Comparison of ENCODE assay signal across 8 mouse cellular contexts in the genomic region with DNA sequence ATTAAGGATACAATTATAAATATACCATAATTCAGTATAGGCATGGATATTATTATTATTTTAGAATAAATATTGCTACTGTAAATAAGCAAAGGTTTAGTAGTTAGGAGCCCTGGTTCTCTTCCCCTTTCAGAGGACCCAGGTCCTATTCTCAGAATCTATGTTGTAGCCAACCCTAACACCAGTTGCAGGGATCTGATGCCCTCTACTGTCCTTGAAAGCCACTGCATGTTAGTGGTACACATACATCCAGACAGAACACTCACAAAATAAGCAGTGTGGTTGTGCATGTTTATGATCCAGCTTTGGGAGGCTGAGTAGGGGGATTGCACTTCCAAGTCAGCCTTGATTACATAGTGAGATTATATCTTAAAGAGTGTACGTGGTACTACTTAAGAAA. TPM values are rescaled to one million over a fixed set of nuclear protein-coding genes. Genes with fewer than 3 reads are reported as not detected.
DNase-seq lines count a peak whose midpoint lies in the region; ATAC-seq and TF ChIP-seq lines count a peak whose summit lies in the region.

No protein-coding gene starts in this region.

- TF ChIP-seq EP300 in CH12.LX (IDR thresholded peaks at IDR 0.05; ENCODE audit: low read length), result no peak

- H3K9me3 ChIP-seq in hindbrain, embryonic 11.5 days (ENCODE audit: control insufficient read depth, low read length), result no peaks in the 10 kb centered on the region
- no peaks in the 10 kb centered on the region for H3K9me3 ChIP-seq in hindbrain, embryonic 10.5 days
- H3K9me3 ChIP-seq in CH12.LX (replicated peaks; ENCODE audit: low read length), result no peaks in the 10 kb centered on the region

- dilution Hi-C loops in CH12.LX (cut with MboI; ENCODE audit: extremely low pct_ligation_motif_present, extremely low pct_unique_long_range_greater_than_20kb, low sequenced_read_pairs), result no loop called here

- no peak overlapping the region for H3K27ac ChIP-seq in hindbrain, embryonic 11.5 days (ENCODE audit: low read depth, low read length)
- H3K27ac ChIP-seq in hindbrain, embryonic 10.5 days, result no peak overlapping the region
- no peak overlapping the region for H3K27ac ChIP-seq in CH12.LX (ENCODE audit: insufficient read depth, low read depth)

- H3K4me2 ChIP-seq in hindbrain, embryonic 11.5 days (replicated peaks; ENCODE audit: low read depth, low read length), result no peak overlapping the region
- H3K4me2 ChIP-seq in CH12.LX (ENCODE audit: insufficient read depth, low read depth, poor library complexity, severe bottlenecking), result no peak overlapping the region

- in situ Hi-C loops in CH12.LX (cut with MboI; ENCODE audit: low pct_ligation_motif_present, low pct_unique_long_range_greater_than_20kb, low sequenced_read_pairs), result no loop called here

- H3K27me3 ChIP-seq in hindbrain, embryonic 11.5 days (ENCODE audit: control insufficient read depth, insufficient read depth, low read length), result no peaks in the 10 kb centered on the region
- no peaks in the 10 kb centered on the region for H3K27me3 ChIP-seq in hindbrain, embryonic 10.5 days (ENCODE audit: insufficient read depth, poor library complexity, severe bottlenecking)
- H3K27me3 ChIP-seq in CH12.LX (replicated peaks), result no peaks in the 10 kb centered on the region

- DNase-seq in hindbrain, embryonic 11.5 days (ENCODE audit: low spot score), result peak; percentile 41
- DNase-seq in hindbrain, embryonic 10.5 days (ENCODE audit: low spot score), result no peak
- peak; percentile 65 for DNase-seq in CH12.LX (ENCODE audit: extremely low read depth)
- peak; percentile 65 for DNase-seq in lung, postnatal 36 days
- DNase-seq in adipocyte (ENCODE audit: low spot score), result no peak
- no peak for DNase-seq in adrenal gland, postnatal 25 days

- no peaks in the 10 kb centered on the region for H3K4me1 ChIP-seq in hindbrain, embryonic 11.5 days (replicated peaks; ENCODE audit: control insufficient read depth, insufficient read depth, low read length)
- H3K4me1 ChIP-seq in hindbrain, embryonic 10.5 days (replicated peaks), result no peaks in the 10 kb centered on the region
- peaks cover 2 to 6% of the 10 kb centered on the region in 2 experiments; a peak in 2 of 4 replicates for H3K4me1 ChIP-seq in CH12.LX (ENCODE audit: control insufficient read depth in 1 of 2, insufficient read depth in 2 of 2)

- peaks cover 48% of the 10 kb centered on the region for H3K79me2 ChIP-seq in CH12.LX (replicated peaks; ENCODE audit: control insufficient read depth, extremely low read depth, insufficient read depth, poor library complexity, severe bottlenecking)

- peak; percentile 83 for TF ChIP-seq RAD21 in CH12.LX (IDR thresholded peaks at IDR 0.05; ENCODE audit: low read depth, low read length)

- TF ChIP-seq POLR2A in CH12.LX (IDR thresholded peaks at IDR 0.05; ENCODE audit: low read depth, low read length), result no peak

- 98% methylated on average over 1 of the region's 1 CpGs for WGBS in hindbrain, embryonic 11.5 days
- WGBS in hindbrain, embryonic 10.5 days, result 93% methylated on average over 1 of the region's 1 CpGs

- no peak for ATAC-seq in hindbrain, embryonic 11.5 days (ENCODE audit: low FRiP score)
- ATAC-seq in common myeloid progenitor, adult 5-6 weeks (replicated peaks; ENCODE audit: low read depth, poor library complexity, severe bottlenecking), result peak; percentile 83
- ATAC-seq in inflammation-experienced regulatory T-cells, adult 6 months, result no peak

- TF ChIP-seq CTCF in CH12.LX (conservative IDR thresholded peaks at IDR 0.05 in 1 of 2, IDR thresholded peaks at IDR 0.05 in 1 of 2; ENCODE audit: low read depth in 2 of 2, low read length in 2 of 2), result peak; percentile 45 to 86

- no peak overlapping the region for H3K4me3 ChIP-seq in hindbrain, embryonic 11.5 days (ENCODE audit: low read depth, low read length)
- H3K4me3 ChIP-seq in hindbrain, embryonic 10.5 days, result no peak overlapping the region
- no peak overlapping the region for H3K4me3 ChIP-seq in CH12.LX (replicated peaks in 1 of 3; ENCODE audit: low read depth in 2 of 3, low read length in 2 of 3, poor library complexity in 1 of 3)

- H3K9ac ChIP-seq in hindbrain, embryonic 11.5 days (ENCODE audit: low read depth, low read length), result no peak overlapping the region
- no peak overlapping the region for H3K9ac ChIP-seq in CH12.LX (ENCODE audit: insufficient read depth, low read depth)

- peaks cover 6% of the 10 kb centered on the region; the same call in 1 of the 2 replicates for H3K36me3 ChIP-seq in hindbrain, embryonic 11.5 days (ENCODE audit: control insufficient read depth, insufficient read depth, low read length)
- peaks cover 85% of the 10 kb centered on the region for H3K36me3 ChIP-seq in hindbrain, embryonic 10.5 days
- H3K36me3 ChIP-seq in CH12.LX (replicated peaks in 1 of 2; ENCODE audit: control insufficient read depth in 1 of 2, insufficient read depth in 1 of 2, low read length in 1 of 2), result peaks cover 21 to 76% of the 10 kb centered on the region in 2 experiments

TF ChIP-seq in CH12.LX, 34 proteins besides CTCF, POLR2A, EP300 and RAD21:
- TF ChIP-seq JUND (conservative IDR thresholded peaks at IDR 0.05; ENCODE audit: low read depth, low read length) (no peak), JUN (IDR thresholded peaks at IDR 0.05; ENCODE audit: insufficient read depth, low read depth, low read length) (no peak), SMC3 (IDR thresholded peaks at IDR 0.05; ENCODE audit: low read depth, low read length) (peak; percentile 81), CHD1 (IDR thresholded peaks at IDR 0.05; ENCODE audit: low read depth, low read length) (no peak), ETS1 (conservative IDR thresholded peaks at IDR 0.05; ENCODE audit: low read depth, low read length) (no peak), BHLHE40 (IDR thresholded peaks at IDR 0.05; ENCODE audit: low read depth, low read length) (no peak), ZC3H11A (IDR thresholded peaks at IDR 0.05; ENCODE audit: low read depth, low read length) (peak; percentile 23; the same call in 1 of the 2 replicates)
TF ChIP-seq in CH12.LX: peak in this region for 2.

RNA-seq across cellular contexts. Expression of a gene that starts 21.5 kb away (rescaled TPM):
- polyA plus RNA-seq in hindbrain, embryonic 11.5 days (2014; fragmentation: Nextera tagmentation; extraction: Ambion mirVana), result 23.3 and 41.7 TPM in 2 replicates
- polyA plus RNA-seq in hindbrain, embryonic 10.5 days (2016; fragmentation: Nextera tagmentation; extraction: Ambion mirVana), result 17.7 and 20.4 TPM in 2 replicates
- total RNA-seq in CH12.LX (2012; rRNA removed) (16.4 and 17.4 TPM in 2 replicates), CH12.LX (2014; rRNA removed) (4.7 and 5.9 TPM in 2 replicates)
- polyA plus RNA-seq in CH12.LX (2012; ENCODE audit: insufficient read length, low read depth), result 23.1 and 33.2 TPM in 2 replicates
- 37.0 and 45.9 TPM in 2 replicates for total RNA-seq in common myeloid progenitor, adult 5-6 weeks (2017)
- total RNA-seq in adrenal gland, postnatal 25 days (2021), result 79.0 and 89.2 TPM in 2 replicates
- 10 to 100 TPM; 16.1 to 20.2 (median 16.7) TPM for polyA plus RNA-seq in inflammation-experienced regulatory T-cells, adult 6 months (2017; shearing (Covaris generic))

RNA-seq across cellular contexts. Expression of a gene that starts 57.1 kb away (rescaled TPM):
- polyA plus RNA-seq in hindbrain, embryonic 11.5 days (2014; fragmentation: Nextera tagmentation; extraction: Ambion mirVana), result 26.4 and 26.7 TPM in 2 replicates
- 41.9 and 44.9 TPM in 2 replicates for polyA plus RNA-seq in hindbrain, embryonic 10.5 days (2016; fragmentation: Nextera tagmentation; extraction: Ambion mirVana)
- total RNA-seq in CH12.LX (2012; rRNA removed) (29.7 and 40.8 TPM in 2 replicates), CH12.LX (2014; rRNA removed) (26.4 and 29.2 TPM in 2 replicates)
- polyA plus RNA-seq in CH12.LX (2012; ENCODE audit: insufficient read length, low read depth), result 37.3 and 40.0 TPM in 2 replicates
- total RNA-seq in common myeloid progenitor, adult 5-6 weeks (2017), result 26.7 and 31.7 TPM in 2 replicates
- 20.6 and 22.8 TPM in 2 replicates for total RNA-seq in adrenal gland, postnatal 25 days (2021)
- 10 to 100 TPM; 23.1 to 24.7 (median 24.1) TPM for polyA plus RNA-seq in inflammation-experienced regulatory T-cells, adult 6 months (2017; shearing (Covaris generic))

Comparison
In these comparisons a context has a peak if more than half of its experiments do, and no peak if none do; other contexts are left out.
1. DNase-seq: peak in hindbrain, embryonic 11.5 days (single experiment), CH12.LX (single experiment) and lung, postnatal 36 days (single experiment); none in hindbrain, embryonic 10.5 days (single experiment), adipocyte (single experiment) and adrenal gland, postnatal 25 days (single experiment).